Mouse (Mus musculus) G1E (cell line): ENCODE data around the gene Trim27. TPM values are rescaled to one million over a fixed set of nuclear protein-coding genes. Genes with fewer than 3 reads are reported as not detected.

Source experiments
- ATAC-seq: 2 replicates; pipeline ENCODE4 v1.8.0; 2016; ENCODE audit warnings: mild to moderate bottlenecking; ENCODE audit not compliant: insufficient number of reproducible peaks, poor library complexity, low FRiP score, severe bottlenecking; ENCODE audit errors: extremely low read depth
- DNase-seq: peaks from one replicate; pipeline ENCODE4 v3.0.0; 2012; ENCODE audit warnings: low spot score
- H3K27me3 ChIP-seq: 2 replicates; pipeline ENCODE4 v1.6.1; 2012; ENCODE audit warnings: mild to moderate bottlenecking, low read length, inconsistent platforms; ENCODE audit not compliant: insufficient read depth
- H3K36me3 ChIP-seq: replicated peaks from 2 replicates; pipeline ENCODE3; 2012; ENCODE audit warnings: mild to moderate bottlenecking, inconsistent platforms
- H3K4me1 ChIP-seq: 2 replicates; pipeline ENCODE4 v1.6.1; 2012; ENCODE audit warnings: low read depth, low read length, inconsistent platforms, mixed read lengths; ENCODE audit not compliant: insufficient read depth
- H3K4me3 ChIP-seq: 2 replicates; pipeline ENCODE4 v1.5.1; 2012; ENCODE audit warnings: low read depth, mild to moderate bottlenecking, inconsistent platforms, low read length, moderate library complexity, mixed read lengths
- H3K9me3 ChIP-seq: replicated peaks from 2 replicates; pipeline ENCODE4 v1.6.1; 2012; ENCODE audit warnings: inconsistent platforms
- CTCF ChIP-seq: IDR thresholded peaks from 2 replicates; pipeline ENCODE4 v1.5.1; 2012; ENCODE audit warnings: low read depth, low read length, inconsistent platforms, mixed read lengths
- GATA1 ChIP-seq: IDR thresholded peaks from 2 replicates; pipeline ENCODE4 v1.6.1; 2012; ENCODE audit warnings: borderline replicate concordance, low read length, inconsistent platforms, mixed read lengths
- GATA2 ChIP-seq: IDR thresholded peaks from 2 replicates; pipeline ENCODE4 v1.6.1; 2012; ENCODE audit warnings: low read depth, low read length, inconsistent platforms, borderline replicate concordance
- POLR2AphosphoS5 ChIP-seq: IDR thresholded peaks from 2 replicates; pipeline ENCODE4 v1.6.1; 2012; ENCODE audit warnings: low read depth, low read length, inconsistent platforms; ENCODE audit not compliant: insufficient replicate concordance
- TAL1 ChIP-seq: conservative IDR thresholded peaks from 2 replicates; pipeline ENCODE4 v1.6.1; 2012; ENCODE audit warnings: low read depth, low read length, inconsistent platforms, mixed read lengths
- polyA plus RNA-seq: library from polyadenylated mRNA; stranded (reverse); fragments of >175 nt; gene quantifications from 2 replicates; pipeline ENCODE4 v1.2.3, GENCODE M21; 2012
- total RNA-seq, 2 experiments: library from RNA; stranded (forward) in 1 of 2; stranded (reverse) in 1 of 2; fragments of 200-1000 nt in 1 of 2; fragments of >200 nt in 1 of 2; fragmentation: Nextera tagmentation in 1 of 2; gene quantifications; 2 replicates each; pipeline ENCODE4 v1.2.3; 2014 to 2017

Trim27 gene
- total and polyA plus RNA-seq, 3 experiments, result 93.2 to 173 (median 139) TPM

DNA sequence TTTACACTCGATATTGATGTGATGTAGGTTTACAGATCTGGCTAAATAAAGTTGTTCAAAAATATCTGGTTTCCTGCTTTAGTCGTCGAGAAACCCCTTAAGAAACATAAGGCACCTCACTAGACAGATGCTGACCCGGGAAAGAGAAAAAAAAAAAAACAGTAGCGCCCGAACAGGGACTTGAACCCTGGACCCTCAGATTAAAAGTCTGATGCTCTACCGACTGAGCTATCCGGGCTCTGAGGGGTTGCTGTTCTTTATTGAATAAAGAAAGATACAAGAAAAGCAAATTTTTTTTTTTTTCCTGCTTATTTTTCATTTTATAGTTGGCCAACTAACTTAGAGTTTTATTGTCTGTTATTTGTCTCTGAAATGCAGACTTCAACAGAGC, 11.3 kb upstream of the Trim27 start:
- Histone ChIP-seq H3K4me3 (peak overlapping the region; percentile 70), H3K36me3 (no peaks in the 10 kb centered on the region), H3K27me3 (peaks cover 4% of the 10 kb centered on the region), H3K9me3 (no peaks in the 10 kb centered on the region), H3K4me1 (peaks cover 45% of the 10 kb centered on the region)
- no peak for DNase-seq
- no peak for TF ChIP-seq TAL1
- TF ChIP-seq POLR2AphosphoS5, result no peak
- no peak for TF ChIP-seq GATA2
- TF ChIP-seq GATA1, result no peak
- no peak for TF ChIP-seq CTCF
- ATAC-seq, result no peak

DNA sequence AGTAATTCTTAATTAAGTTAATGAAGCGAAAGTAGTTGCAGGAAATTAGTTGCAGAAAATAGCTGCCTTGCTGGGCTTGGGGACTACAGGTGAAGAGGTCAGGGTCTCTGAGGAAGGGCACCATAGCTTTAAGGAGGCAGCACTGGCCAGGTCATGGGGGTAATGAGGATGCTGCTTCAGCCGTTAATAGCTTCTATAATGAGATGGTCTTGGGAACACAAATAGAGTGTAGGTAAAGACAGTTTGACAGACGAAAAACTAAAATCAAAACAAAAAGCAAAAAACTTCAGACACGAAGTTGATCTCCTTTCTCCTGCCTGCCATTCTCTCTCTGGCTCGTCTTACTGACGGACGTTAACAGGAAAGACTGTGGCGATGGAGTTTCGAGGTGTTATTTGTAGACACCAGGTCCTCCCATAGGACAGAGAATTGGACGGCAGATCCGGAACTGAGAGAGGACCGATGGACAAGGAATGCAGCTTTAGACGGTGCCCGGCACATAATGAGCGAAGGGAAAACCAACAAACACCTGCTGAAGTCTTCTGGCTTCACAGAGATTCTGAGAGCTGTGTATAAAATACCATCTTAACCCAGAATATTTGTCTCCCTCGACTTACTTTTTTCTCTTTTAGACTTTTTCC, 10.8 kb upstream of the Trim27 start:
- TF ChIP-seq CTCF (no peak), TAL1 (no peak), POLR2AphosphoS5 (no peak), GATA1 (no peak)
- no peak for ATAC-seq
- peak; percentile 8 for DNase-seq

DNA sequence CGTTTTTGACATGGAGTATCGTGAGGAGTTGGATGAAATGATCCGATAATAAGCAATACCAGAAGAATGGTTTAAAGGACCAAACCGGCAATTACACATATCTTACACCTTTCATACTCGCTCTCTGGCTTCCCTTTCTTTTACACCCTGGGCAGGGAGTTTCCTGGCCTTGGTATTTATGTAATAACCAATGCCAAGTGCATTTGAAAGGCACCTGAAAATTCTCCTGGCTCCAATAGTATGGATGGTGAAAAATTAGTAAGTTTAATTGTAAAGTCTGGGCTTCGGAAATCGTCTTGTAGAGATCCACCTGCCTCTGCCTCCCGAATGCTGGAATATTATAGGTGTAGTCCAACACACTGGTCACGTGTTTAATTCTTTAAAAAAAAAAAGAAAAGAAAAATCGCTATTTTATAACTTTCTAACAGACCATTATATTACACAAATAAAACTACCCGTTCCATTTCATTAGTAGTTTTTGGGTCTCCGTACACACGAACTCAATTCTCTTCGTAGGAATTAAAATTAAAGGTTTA, 10.1 kb upstream of the Trim27 start:
- no peaks in the 10 kb centered on the region for H3K36me3 ChIP-seq
- ATAC-seq (no peak), DNase-seq (no peak)
- TF ChIP-seq GATA2, result no peak
- no peak for TF ChIP-seq CTCF
- TF ChIP-seq POLR2AphosphoS5, result no peak
- peaks cover 4% of the 10 kb centered on the region for H3K27me3 ChIP-seq
- peak overlapping the region; percentile 70 for H3K4me3 ChIP-seq
- H3K4me1 ChIP-seq, result peaks cover 47% of the 10 kb centered on the region
- no peaks in the 10 kb centered on the region for H3K9me3 ChIP-seq

More for the DNA sequence above, 10.8 kb upstream of the Trim27 start:
- H3K9me3 ChIP-seq, result no peaks in the 10 kb centered on the region
- H3K4me3 ChIP-seq, result peak overlapping the region; percentile 70
- no peaks in the 10 kb centered on the region for H3K36me3 ChIP-seq
- peaks cover 4% of the 10 kb centered on the region for H3K27me3 ChIP-seq
- H3K4me1 ChIP-seq, result peaks cover 51% of the 10 kb centered on the region

DNA sequence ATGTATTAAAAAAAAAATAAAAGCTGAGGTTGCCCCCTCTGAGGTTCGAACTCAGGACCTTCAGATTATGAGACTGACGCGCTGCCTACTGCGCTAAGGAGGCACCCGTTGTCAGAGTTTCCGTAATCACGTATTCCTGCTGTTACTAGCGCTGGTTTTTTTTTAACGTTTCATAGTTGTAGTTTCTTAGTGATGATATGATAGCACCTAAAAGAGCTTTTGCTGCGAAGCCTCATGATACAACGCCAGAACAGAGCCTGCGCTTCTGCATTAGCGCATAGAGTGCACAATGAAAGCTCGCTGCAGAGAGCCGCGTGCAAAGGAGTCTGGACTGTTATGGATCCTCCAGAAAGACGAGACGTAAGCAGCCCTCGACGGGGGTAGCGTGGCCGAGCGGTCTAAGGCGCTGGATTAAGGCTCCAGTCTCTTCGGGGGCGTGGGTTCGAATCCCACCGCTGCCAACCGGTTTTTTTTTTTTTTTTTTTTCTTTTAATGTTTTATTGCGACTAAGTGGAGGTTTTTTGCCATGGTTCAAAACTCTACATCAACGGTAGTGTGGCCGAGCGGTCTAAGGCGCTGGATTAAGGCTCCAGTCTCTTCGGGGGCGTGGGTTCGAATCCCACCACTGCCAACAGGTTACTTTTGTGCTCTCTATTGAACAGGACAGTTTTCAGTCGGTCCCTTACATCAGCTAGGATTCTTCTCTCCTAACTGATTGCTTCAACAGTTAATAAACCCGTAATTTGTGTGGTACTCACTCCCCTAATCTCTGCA, 9.4 kb upstream of the Trim27 start:
- Histone ChIP-seq H3K9me3 (no peaks in the 10 kb centered on the region), H3K36me3 (no peaks in the 10 kb centered on the region), H3K27me3 (peaks cover 1% of the 10 kb centered on the region; the same call in 1 of the 2 replicates), H3K4me3 (peak overlapping the region; percentile 69), H3K4me1 (peaks cover 51% of the 10 kb centered on the region)
- ATAC-seq (peak; percentile 38; the same call in 1 of the 2 replicates), DNase-seq (peak; percentile 14)
- TF ChIP-seq TAL1, result no peak
- TF ChIP-seq GATA1, result no peak
- no peak for TF ChIP-seq POLR2AphosphoS5
- TF ChIP-seq GATA2, result no peak
- TF ChIP-seq CTCF, result no peak

DNA sequence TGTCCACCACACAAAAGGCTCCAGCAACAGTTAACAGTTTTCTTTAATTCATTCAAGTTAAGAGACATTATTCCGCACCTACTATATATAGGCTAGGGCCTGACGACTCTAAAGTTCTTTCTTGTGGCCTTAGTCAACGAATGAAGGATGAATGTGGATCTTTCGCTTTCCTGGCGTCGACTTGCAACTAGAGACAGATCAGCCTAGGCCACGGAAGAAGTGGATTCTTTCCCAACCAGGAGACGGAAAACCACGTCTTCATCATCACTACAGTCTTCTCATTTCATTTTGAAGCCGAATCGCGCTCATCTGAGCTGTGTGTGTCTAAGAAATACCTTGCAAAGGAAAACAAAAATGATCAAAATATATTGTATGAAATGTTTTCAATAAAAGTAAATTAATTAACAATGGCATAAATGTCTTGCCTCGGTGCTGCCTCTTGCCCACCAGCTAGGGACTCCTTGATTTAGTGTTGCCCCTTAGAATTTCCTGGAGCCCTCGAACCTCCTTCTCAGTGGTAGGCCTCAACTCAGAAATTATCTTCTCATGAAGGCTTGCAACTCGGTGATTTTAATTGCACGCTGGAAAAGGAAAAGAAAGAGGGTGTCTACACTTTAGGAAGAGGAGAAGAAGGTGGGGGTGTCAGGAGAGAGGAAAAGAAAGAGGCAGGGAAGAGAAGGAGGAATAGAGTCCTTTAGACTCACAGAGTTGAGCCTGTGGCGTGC, 8.7 kb upstream of the Trim27 start:
- Histone ChIP-seq H3K4me1 (peaks cover 56% of the 10 kb centered on the region), H3K27me3 (no peaks in the 10 kb centered on the region; the same call in 1 of the 2 replicates), H3K36me3 (no peaks in the 10 kb centered on the region), H3K4me3 (peak overlapping the region; percentile 69; the same call in 1 of the 2 replicates), H3K9me3 (no peaks in the 10 kb centered on the region)
- DNase-seq, result no peak
- ATAC-seq, result no peak
- TF ChIP-seq POLR2AphosphoS5 (no peak), GATA1 (no peak), GATA2 (no peak), TAL1 (no peak), CTCF (no peak)

DNA sequence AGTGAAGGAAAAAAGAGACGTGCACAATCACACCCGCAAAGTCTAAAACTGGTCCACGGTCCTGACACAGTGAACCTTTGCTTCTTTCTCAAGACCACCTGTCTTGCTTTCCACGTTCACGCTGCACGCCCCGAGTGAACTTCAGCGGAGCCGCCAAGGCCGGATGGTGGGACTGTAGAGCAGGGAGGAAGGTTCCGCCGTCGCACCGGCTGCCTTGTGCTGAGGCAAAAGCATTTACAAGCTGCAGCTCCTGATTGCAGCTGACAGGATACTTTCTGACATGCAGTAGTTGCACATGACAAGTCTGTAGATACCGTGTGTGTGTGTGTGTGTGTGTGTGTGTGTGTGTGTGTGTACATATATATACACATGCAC, 8.1 kb upstream of the Trim27 start:
- no peak for DNase-seq
- H3K27me3 ChIP-seq, result no peaks in the 10 kb centered on the region
- H3K36me3 ChIP-seq, result no peaks in the 10 kb centered on the region
- ATAC-seq, result no peak
- H3K4me1 ChIP-seq, result peaks cover 53% of the 10 kb centered on the region
- no peaks in the 10 kb centered on the region for H3K9me3 ChIP-seq
- TF ChIP-seq TAL1 (no peak), CTCF (no peak), POLR2AphosphoS5 (no peak), GATA2 (no peak), GATA1 (no peak)
- H3K4me3 ChIP-seq, result peak overlapping the region; percentile 62; the same call in 1 of the 2 replicates
